Mouse (Mus musculus): ENCODE measurements around the gene Chd3. TPM values are rescaled to one million over a fixed set of nuclear protein-coding genes. Genes with fewer than 3 reads are reported as not detected.
"Not testable (repeated sequence)": the region's sequence is repeated elsewhere in the genome, so short reads cannot be mapped to it uniquely, and the experiment has no call there.

The Chd3 gene
- polyA plus RNA-seq, 1 experiment from 2014 or later, result 46.9 TPM

- no peak for DNase-seq (ENCODE audit: low spot score)
- 90% methylated on average over 6 of the region's 6 CpGs for WGBS
- peaks cover 54% of the 10 kb centered on the region for H3K27me3 ChIP-seq (ENCODE audit: insufficient read depth, poor library complexity, severe bottlenecking)
- H3K36me3 ChIP-seq, result no peaks in the 10 kb centered on the region
- no peak overlapping the region for H3K27ac ChIP-seq
- no peak overlapping the region for H3K4me3 ChIP-seq
- H3K9me3 ChIP-seq, result no peaks in the 10 kb centered on the region
- peaks cover 62% of the 10 kb centered on the region for H3K4me1 ChIP-seq (replicated peaks)
These were observed 40.7 kb downstream of the Chd3 start for GRCm38 (mm10) chr11:69328517-69328916.

- Histone ChIP-seq H3K4me1 (replicated peaks) (peaks cover 61% of the 10 kb centered on the region), H3K36me3 (no peaks in the 10 kb centered on the region), H3K27ac (no peak overlapping the region), H3K9me3 (no peaks in the 10 kb centered on the region), H3K4me3 (0 out of 2 replicates have a peak overlapping the region, but pooled peaks have one; percentile 58), H3K27me3 (ENCODE audit: insufficient read depth, poor library complexity, severe bottlenecking) (peaks cover 54% of the 10 kb centered on the region)
- no peak for DNase-seq (ENCODE audit: low spot score)
- 46% methylated on average over 6 of the region's 6 CpGs for WGBS
These were observed 41.6 kb downstream of the Chd3 start for GRCm38 (mm10) chr11:69327648-69328047.

- Histone ChIP-seq H3K4me3 (peak overlapping the region; percentile 58), H3K36me3 (no peaks in the 10 kb centered on the region), H3K9me3 (no peaks in the 10 kb centered on the region), H3K4me1 (replicated peaks) (peaks cover 61% of the 10 kb centered on the region), H3K27ac (no peak overlapping the region), H3K27me3 (ENCODE audit: insufficient read depth, poor library complexity, severe bottlenecking) (peaks cover 54% of the 10 kb centered on the region)
- DNase-seq (ENCODE audit: low spot score), result no peak
- 8% methylated on average over 9 of the region's 9 CpGs for WGBS
These were observed 42.1 kb downstream of the Chd3 start for GRCm38 (mm10) chr11:69327157-69327442.

GRCm38 (mm10) chr11:69326408-69327156 lies 42.6 kb downstream of the Chd3 start:
- Histone ChIP-seq H3K4me3 (peak overlapping the region; percentile 58), H3K9me3 (no peaks in the 10 kb centered on the region), H3K36me3 (no peaks in the 10 kb centered on the region), H3K27me3 (ENCODE audit: insufficient read depth, poor library complexity, severe bottlenecking) (peaks cover 53% of the 10 kb centered on the region), H3K27ac (peak overlapping the region; percentile 86), H3K4me1 (replicated peaks) (peaks cover 61% of the 10 kb centered on the region)
- DNase-seq (ENCODE audit: low spot score), result no peak
- WGBS, result 1% methylated on average over 45 of the region's 45 CpGs

GRCm38 (mm10) chr11:69325628-69326407 lies 43.4 kb downstream of the Chd3 start, which contains the start of gene Kcnab3:
Kcnab3 (plus strand) TSS chr11:69326258.
- peaks cover 54% of the 10 kb centered on the region for H3K4me1 ChIP-seq (replicated peaks)

GRCm38 (mm10) chr11:69324749-69325148 lies 44.5 kb downstream of the Chd3 start:
- Histone ChIP-seq H3K36me3 (peaks cover 14% of the 10 kb centered on the region), H3K9me3 (no peaks in the 10 kb centered on the region), H3K27me3 (ENCODE audit: insufficient read depth, poor library complexity, severe bottlenecking) (peaks cover 35% of the 10 kb centered on the region), H3K4me3 (peak overlapping the region; percentile 72), H3K27ac (peak overlapping the region; percentile 97), H3K4me1 (replicated peaks) (peaks cover 56% of the 10 kb centered on the region)
- DNase-seq (ENCODE audit: low spot score), result no peak
- WGBS, result 80% methylated on average over 6 of the region's 6 CpGs

More at GRCm38 (mm10) chr11:69325628-69326407, 43.4 kb downstream of the Chd3 start, which contains the start of gene Kcnab3:
- no peaks in the 10 kb centered on the region for H3K9me3 ChIP-seq
- H3K36me3 ChIP-seq, result peaks cover 3% of the 10 kb centered on the region
- H3K27ac ChIP-seq, result peak within 1 kb of the TSS; percentile 86
- H3K27me3 ChIP-seq (ENCODE audit: insufficient read depth, poor library complexity, severe bottlenecking), result peaks cover 46% of the 10 kb centered on the region
- DNase-seq (ENCODE audit: low spot score), result peak; percentile 85
- 12% methylated on average over 26 of the region's 26 CpGs for whole genome bisulfite sequencing
- peak within 1 kb of the TSS; percentile 58 for H3K4me3 ChIP-seq

- Histone ChIP-seq H3K27ac (peak within 1 kb of the TSS; percentile 97), H3K4me1 (replicated peaks) (peaks cover 56% of the 10 kb centered on the region), H3K36me3 (peaks cover 25% of the 10 kb centered on the region), H3K4me3 (peak within 1 kb of the TSS; percentile 72), H3K9me3 (no peaks in the 10 kb centered on the region), H3K27me3 (ENCODE audit: insufficient read depth, poor library complexity, severe bottlenecking) (peaks cover 24% of the 10 kb centered on the region)
- WGBS, result under 1% methylated on average over 30 of the region's 30 CpGs
- peak; percentile 100 for DNase-seq (ENCODE audit: low spot score)
These were observed 45.5 kb downstream of the Chd3 start, which contains the start of the genes Cntrob and Trappc1 for GRCm38 (mm10) chr11:69323667-69324111. Cntrob (minus strand) TSS chr11:69323775. Trappc1 (plus strand) TSS chr11:69323980.

- DNase-seq (ENCODE audit: low spot score), result no peak
- peaks cover 16% of the 10 kb centered on the region for H3K27me3 ChIP-seq (ENCODE audit: insufficient read depth, poor library complexity, severe bottlenecking)
- H3K4me3 ChIP-seq, result peak overlapping the region; percentile 72
- no peaks in the 10 kb centered on the region for H3K9me3 ChIP-seq
- H3K27ac ChIP-seq, result peak overlapping the region; percentile 97
- peaks cover 56% of the 10 kb centered on the region for H3K4me1 ChIP-seq (replicated peaks)
- WGBS, result 29% methylated on average over 18 of the region's 18 CpGs
- H3K36me3 ChIP-seq, result peaks cover 33% of the 10 kb centered on the region
These were observed 46.3 kb downstream of the Chd3 start for GRCm38 (mm10) chr11:69322693-69323471.

GRCm38 (mm10) chr11:69322010-69322409 lies 47.2 kb downstream of the Chd3 start:
- Histone ChIP-seq H3K27ac (peak overlapping the region; percentile 97), H3K27me3 (ENCODE audit: insufficient read depth, poor library complexity, severe bottlenecking) (peaks cover 8% of the 10 kb centered on the region), H3K36me3 (peaks cover 41% of the 10 kb centered on the region), H3K9me3 (no peaks in the 10 kb centered on the region), H3K4me3 (peak overlapping the region; percentile 72), H3K4me1 (replicated peaks) (peaks cover 47% of the 10 kb centered on the region)
- no peak for DNase-seq (ENCODE audit: low spot score)
- 78% methylated on average over 6 of the region's 6 CpGs for WGBS

GRCm38 (mm10) chr11:69321580-69321979 lies 47.6 kb downstream of the Chd3 start:
- H3K27ac ChIP-seq, result no peak overlapping the region
- no peak for DNase-seq (ENCODE audit: low spot score)
- H3K4me1 ChIP-seq (replicated peaks), result peaks cover 43% of the 10 kb centered on the region
- WGBS, result 93% methylated on average over 6 of the region's 6 CpGs
- H3K36me3 ChIP-seq, result peaks cover 46% of the 10 kb centered on the region
- H3K4me3 ChIP-seq, result peak overlapping the region; percentile 72
- H3K9me3 ChIP-seq, result no peaks in the 10 kb centered on the region
- H3K27me3 ChIP-seq (ENCODE audit: insufficient read depth, poor library complexity, severe bottlenecking), result peaks cover 3% of the 10 kb centered on the region

GRCm38 (mm10) chr11:69318000-69318399 lies 51.2 kb downstream of the Chd3 start:
- H3K27ac ChIP-seq; H3K4me3 ChIP-seq; DNase-seq (ENCODE audit: low spot score); H3K27me3 ChIP-seq (ENCODE audit: insufficient read depth, poor library complexity, severe bottlenecking); H3K9me3 ChIP-seq: not testable (repeated sequence)
- peaks cover 20% of the 10 kb centered on the region for H3K4me1 ChIP-seq (replicated peaks)
- peaks cover 81% of the 10 kb centered on the region for H3K36me3 ChIP-seq
- 86% methylated on average over 3 of the region's 3 CpGs for WGBS

- Histone ChIP-seq H3K27ac (no peak overlapping the region), H3K36me3 (peaks cover 97% of the 10 kb centered on the region), H3K27me3 (ENCODE audit: insufficient read depth, poor library complexity, severe bottlenecking) (no peaks in the 10 kb centered on the region), H3K4me3 (no peak overlapping the region), H3K4me1 (replicated peaks) (0 out of 2 replicates have a peak, but pooled peaks cover 5% of the 10 kb centered on the region), H3K9me3 (no peaks in the 10 kb centered on the region)
- WGBS, result 97% methylated on average over 6 of the region's 6 CpGs
- DNase-seq (ENCODE audit: low spot score), result no peak
These were observed 52.8 kb downstream of the Chd3 start for GRCm38 (mm10) chr11:69316361-69316760.
